Mouse (Mus musculus) liver, embryonic 14.5 days (tissue): ENCODE measurements around the gene Slc30a9. TPM values are rescaled to one million over a fixed set of nuclear protein-coding genes. Genes with fewer than 3 reads are reported as not detected.

Experiments
- ATAC-seq: fragments of 200-750 bp; cut with Nextera tagmentation; 2 replicates; pipeline ENCODE4 v1.8.0; 2017; ENCODE audit warnings: moderate number of reproducible peaks, mild to moderate bottlenecking, moderate library complexity; ENCODE audit not compliant: insufficient read depth
- DNase-seq, 3 experiments: peaks; one replicate each; pipeline ENCODE4 v3.0.0-alpha.2; 2012 to 2013; ENCODE audit warnings: low read depth in 3 of 3, low spot score in 3 of 3
- H3K27ac ChIP-seq: fragments of 300-500 bp; sonication (generic); 2 replicates; pipeline ENCODE4 v1.5.1; 2014; ENCODE audit warnings: moderate library complexity, mild to moderate bottlenecking, control low read depth, inconsistent platforms
- H3K27me3 ChIP-seq: fragments of 300-500 bp; sonication (generic); 2 replicates; pipeline ENCODE4 v1.6.1; 2014; ENCODE audit warnings: mild to moderate bottlenecking, low read length, moderate library complexity; ENCODE audit not compliant: control insufficient read depth, insufficient read depth
- H3K36me3 ChIP-seq: fragments of 300-500 bp; sonication (generic); replicated peaks from 2 replicates; pipeline ENCODE4 v1.6.1; 2014; ENCODE audit warnings: low read depth; ENCODE audit not compliant: control insufficient read depth, insufficient read depth
- H3K4me1 ChIP-seq, 2 experiments: fragments of 200-500 bp in 1 of 2; fragments of 300-500 bp in 1 of 2; sonication (generic) in 1 of 2; replicated peaks; 2 replicates each; pipeline ENCODE4 v1.6.1; 2012 to 2014; ENCODE audit warnings: antibody characterized with exemption in 1 of 2, inconsistent platforms in 1 of 2, low read length in 1 of 2; ENCODE audit not compliant: control insufficient read depth in 2 of 2, insufficient read depth in 2 of 2
- H3K4me2 ChIP-seq: fragments of 300-500 bp; sonication (generic); 2 replicates; pipeline ENCODE4 v1.6.1; 2014; ENCODE audit warnings: low read depth, mild to moderate bottlenecking, control low read depth, moderate library complexity
- H3K4me3 ChIP-seq, 2 experiments: fragments of 200-500 bp in 1 of 2; fragments of 300-500 bp in 1 of 2; sonication (generic) in 1 of 2; 2 replicates each; pipeline ENCODE4 v1.5.1; 2012 to 2014; ENCODE audit warnings: low read depth in 2 of 2, low read length in 2 of 2, mild to moderate bottlenecking in 2 of 2, control low read depth in 1 of 2, inconsistent platforms in 1 of 2, moderate library complexity in 1 of 2; ENCODE audit not compliant: insufficient read depth in 1 of 2
- H3K9ac ChIP-seq: fragments of 300-500 bp; sonication (generic); replicated peaks from 2 replicates; pipeline ENCODE4 v1.6.1; 2014; ENCODE audit warnings: mild to moderate bottlenecking, control low read depth, moderate library complexity
- H3K9me3 ChIP-seq: fragments of 300-500 bp; sonication (generic); 2 replicates; pipeline ENCODE4 v1.6.1; 2016; ENCODE audit warnings: low read length, mixed read lengths; ENCODE audit not compliant: control insufficient read depth
- CTCF ChIP-seq: IDR thresholded peaks from 2 replicates; pipeline ENCODE4 v1.5.1; 2016; ENCODE audit warnings: antibody characterized with exemption, low read depth, control low read depth
- EP300 ChIP-seq: IDR thresholded peaks from 2 replicates; pipeline ENCODE4 v1.6.1; 2016; ENCODE audit warnings: antibody characterized with exemption, low read depth
- WGBS: fragments of 180-500 bp; shearing (Covaris S2); extraction: QIAGEN DNeasy Blood & Tissue Kit; methylation state at CpG from one replicate; pipeline ENCODE4 v1.1.7; 2014; ENCODE audit not compliant: insufficient replicate concordance; 5-methylcytosine and 5-hydroxymethylcytosine counted together
- polyA plus RNA-seq, 2 experiments: library from polyadenylated mRNA; depleted of rRNA in 1 of 2; stranded (reverse) in 1 of 2; unstranded in 1 of 2; fragments of >200 nt; fragmentation: Nextera tagmentation in 1 of 2; extraction: Ambion mirVana in 1 of 2; gene quantifications; 2 replicates each; pipeline versions ENCODE4 v1.2.1 to v1.2.3; 2012 to 2014

Gene Slc30a9
- polyA plus RNA-seq, 2 experiments, result 15.8 to 70.2 TPM

- DNase-seq (no peak), ATAC-seq (no peak)
- 22% methylated on average over 9 of the region's 9 CpGs for WGBS
- Histone ChIP-seq H3K4me2 (no peak overlapping the region), H3K4me3 (no peak overlapping the region), H3K4me1 (no peaks in the 10 kb centered on the region), H3K27me3 (no peaks in the 10 kb centered on the region), H3K27ac (no peak overlapping the region), H3K9ac (no peak overlapping the region), H3K36me3 (no peaks in the 10 kb centered on the region), H3K9me3 (no peaks in the 10 kb centered on the region)
- TF ChIP-seq EP300 (no peak), CTCF (no peak)
Measured at GRCm38 (mm10) chr5:67404919-67405318, 98.2 kb downstream of the Slc30a9 start.

Other genes with a start within 250 kb of the Slc30a9 start
- 0.04 and 0.08 TPM in 2 replicates for gene Phox2b, start 207.7 kb upstream of the Slc30a9 start, polyA plus RNA-seq (2012; rRNA removed)
- not detected in 2 replicates for gene Phox2b, start 207.7 kb upstream of the Slc30a9 start, polyA plus RNA-seq (2014; fragmentation: Nextera tagmentation; extraction: Ambion mirVana)
- 41.4 and 45.3 TPM in 2 replicates for gene Tmem33, start 46.4 kb upstream of the Slc30a9 start, polyA plus RNA-seq (2012; rRNA removed)
- gene Tmem33, start 46.4 kb upstream of the Slc30a9 start, polyA plus RNA-seq (2014; fragmentation: Nextera tagmentation; extraction: Ambion mirVana), result 83.7 and 83.8 TPM in 2 replicates
- gene Bend4, start 121.4 kb downstream of the Slc30a9 start, polyA plus RNA-seq (2012; rRNA removed), result 0.25 and 0.27 TPM in 2 replicates
- gene Bend4, start 121.4 kb downstream of the Slc30a9 start, polyA plus RNA-seq (2014; fragmentation: Nextera tagmentation; extraction: Ambion mirVana), result 0.34 and 0.50 TPM in 2 replicates